Mouse (Mus musculus): ENCODE data around the gene Ubl5.

DNA sequence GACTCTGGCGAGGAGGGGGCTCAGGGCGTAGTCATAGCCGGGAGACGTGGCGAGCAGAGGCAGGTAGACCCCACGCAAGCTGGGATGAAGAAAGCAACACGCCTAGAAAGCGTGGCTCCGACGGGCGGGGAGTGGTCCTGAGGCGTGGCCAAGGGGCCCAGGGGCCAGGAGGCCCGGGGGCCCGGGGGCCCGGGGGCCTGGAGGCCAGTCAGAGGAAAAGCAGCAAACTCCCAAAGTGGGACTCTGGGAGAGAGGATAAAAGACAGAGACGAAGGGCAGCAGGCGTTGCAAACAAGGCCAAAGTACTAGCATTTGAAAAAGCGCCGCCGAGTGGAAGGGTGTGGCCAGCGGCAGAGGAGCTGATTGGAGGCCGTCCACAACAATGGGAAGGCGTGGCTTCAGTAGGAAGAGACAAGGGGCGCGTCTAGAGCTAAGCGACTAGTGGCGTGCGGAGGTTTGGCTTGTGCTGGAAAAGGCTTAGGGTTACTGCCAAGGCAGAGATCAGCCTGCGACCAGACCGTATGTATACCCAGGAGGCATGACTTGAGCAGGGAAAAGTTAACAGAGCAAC lies 303 bp downstream of the Ubl5 start:
- TF ChIP-seq CTCF (IDR thresholded peaks at IDR 0.05; ENCODE audit: control insufficient read depth, insufficient read depth, insufficient read length) (no peak), USF1 (IDR thresholded peaks at IDR 0.05; ENCODE audit: low read depth) (no peak)
